Mouse (Mus musculus) brain, adult 10 weeks (tissue): ENCODE results near the gene Gm20388. TPM values are rescaled to one million over a fixed set of nuclear protein-coding genes. Genes with fewer than 3 reads are reported as not detected.

ENCODE experiments used
- polyA plus RNA-seq: library from polyadenylated mRNA; stranded (reverse); fragments of 350-450 nt; fragmentation: Illumina TruSeq; extraction: RNeasy Lipid Tissue Mini Kit (QIAGEN cat#74804); gene quantifications from one replicate; pipeline ENCODE4 v1.2.3, GENCODE M21; 2015; ENCODE audit warnings: low read depth, low replicate concordance

The Gm20388 gene
- polyA plus RNA-seq, 1 experiment from 2014 or later: 14.6 TPM

GRCm38 (mm10) chr8:122432443-122433268, 2522.0 kb downstream of the Gm20388 start, which contains the start of gene Cyba:
TSS of gene Cyba (minus strand) at chr8:122432930.

GRCm38 (mm10) chr8:122443262-122444006, 2532.8 kb downstream of the Gm20388 start, which contains the start of gene Mvd:
TSS of gene Mvd (minus strand) at chr8:122443422.

GRCm38 (mm10) chr8:122460524-122461472, 2550.2 kb downstream of the Gm20388 start, which contains the start of gene Snai3:
TSS of gene Snai3 (minus strand) at chr8:122460733.

GRCm38 (mm10) chr8:122475580-122476320, 2565.1 kb downstream of the Gm20388 start, which contains the start of the genes Rnf166 and Ctu2:
TSS of gene Rnf166 (minus strand) at chr8:122476064.
TSS of gene Ctu2 (plus strand) at chr8:122476143.

GRCm38 (mm10) chr8:122551265-122552051, 2640.8 kb downstream of the Gm20388 start, which contains the start of gene Piezo1:
TSS of gene Piezo1 (minus strand) at chr8:122551329.

GRCm38 (mm10) chr8:122567361-122568108, 2656.9 kb downstream of the Gm20388 start, which contains the start of gene Cdt1:
TSS of gene Cdt1 (plus strand) at chr8:122568015.

GRCm38 (mm10) chr8:122576648-122577022, 2666.0 kb downstream of the Gm20388 start, which contains the start of gene Aprt:
TSS of gene Aprt (minus strand) at chr8:122576909.

GRCm38 (mm10) chr8:122611295-122612133, 2700.9 kb downstream of the Gm20388 start, which contains the start of the genes Galns and Trappc2l:
TSS of gene Galns (minus strand) at chr8:122611463.
TSS of gene Trappc2l (plus strand) at chr8:122611640.

GRCm38 (mm10) chr8:122622727-122623126, 2712.1 kb downstream of the Gm20388 start, which contains the start of gene Pabpn1l:
TSS of gene Pabpn1l (minus strand) at chr8:122622739.

GRCm38 (mm10) chr8:122699005-122699492, 2788.4 kb downstream of the Gm20388 start, which contains the start of gene Cbfa2t3:
TSS of gene Cbfa2t3 (minus strand) at chr8:122699109.

GRCm38 (mm10) chr8:122775285-122776155, 2864.9 kb downstream of the Gm20388 start, which contains the start of gene Acsf3:
TSS of gene Acsf3 (plus strand) at chr8:122775486.

GRCm38 (mm10) chr8:122847829-122848561, 2937.4 kb downstream of the Gm20388 start, which contains the start of gene Cdh15:
TSS of gene Cdh15 (plus strand) at chr8:122847966.

GRCm38 (mm10) chr8:123042158-123042973, 3131.7 kb downstream of the Gm20388 start, which contains the start of gene Ankrd11:
TSS of gene Ankrd11 (minus strand) at chr8:123042277.

GRCm38 (mm10) chr8:123062721-123063120, 3152.1 kb downstream of the Gm20388 start, which contains the start of gene Spg7:
TSS of gene Spg7 (plus strand) at chr8:123062942.

